Mouse (Mus musculus) mouse embryonic stem cell (cell line): Measurements from ENCODE around the gene Slc36a4.

Experiments
- in situ Hi-C, 2 experiments: fragments of 300-500 bp; cut with MboI; formaldehyde crosslinking; loops; 1 replicate in 1 of 2; 3 replicates in 1 of 2; pipeline ENCODE4 v1.14.3; 2019 to 2020; ENCODE audit warnings: low sequenced_read_pairs in 2 of 2, low pct_unique_long_range_greater_than_20kb in 1 of 2, mixed read lengths in 1 of 2; ENCODE audit not compliant: unreplicated experiment in 1 of 2

The Slc36a4 gene

DNA sequence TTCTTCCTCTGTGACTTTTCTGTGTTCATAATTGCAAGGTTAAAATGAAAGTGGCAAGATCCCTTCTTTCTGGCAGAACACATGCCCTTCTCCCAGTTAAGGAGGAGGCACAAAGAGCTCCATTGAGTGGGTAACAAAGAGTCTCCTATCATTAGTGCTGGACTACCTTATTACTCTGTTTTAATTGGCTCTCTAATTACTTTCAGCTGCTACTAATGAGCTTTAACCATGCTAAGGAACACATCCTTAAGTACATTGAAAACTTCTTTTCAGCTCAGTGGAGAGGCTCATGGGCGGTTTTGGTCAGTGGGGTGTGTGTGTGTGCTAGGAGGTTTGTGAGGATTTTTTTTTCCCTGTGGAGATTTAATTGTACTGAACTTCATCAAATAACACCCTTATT is 65.4 kb downstream of the Slc36a4 start:
- in situ Hi-C loops, result no loop called here

DNA sequence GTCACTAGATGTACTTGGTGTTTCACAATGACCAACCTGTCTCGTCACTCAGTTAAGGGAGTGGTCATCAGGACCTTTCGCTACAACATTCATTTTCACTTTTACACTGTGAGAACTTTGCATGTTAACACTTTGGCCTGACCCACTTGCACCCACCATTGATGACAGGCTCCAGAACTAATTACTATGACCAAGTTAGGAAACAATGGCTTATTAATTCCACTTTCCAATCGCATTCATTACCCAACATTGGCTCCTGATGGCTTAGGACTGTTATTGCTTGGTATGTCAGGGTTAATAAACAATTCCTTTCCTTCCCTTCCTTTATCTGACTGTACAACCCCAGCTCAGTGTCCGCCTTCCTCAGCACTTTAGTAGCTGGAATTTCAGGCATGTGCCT is 72.4 kb downstream of the Slc36a4 start:
- in situ Hi-C loops, result no loop called here

DNA sequence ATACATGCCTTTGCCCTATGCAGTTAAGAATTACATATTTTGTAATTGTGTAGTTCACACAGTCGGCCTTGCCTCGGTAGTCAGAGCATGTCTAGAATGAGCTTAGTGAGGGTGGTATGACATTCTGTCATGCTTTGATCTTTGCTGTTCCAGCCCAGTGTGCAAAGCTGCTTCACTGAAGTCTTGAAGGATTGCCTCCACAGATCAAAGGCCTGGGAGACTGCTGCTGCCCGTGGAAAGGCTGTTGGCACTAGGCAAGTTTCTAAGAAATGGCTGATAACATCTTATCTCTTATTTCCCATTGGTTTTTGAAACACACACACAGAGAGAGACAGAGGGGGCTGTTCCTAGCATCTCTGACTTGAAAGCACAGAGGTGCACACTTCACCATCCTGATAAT is 76.7 kb downstream of the Slc36a4 start:
- in situ Hi-C loops, result no loop called here

DNA sequence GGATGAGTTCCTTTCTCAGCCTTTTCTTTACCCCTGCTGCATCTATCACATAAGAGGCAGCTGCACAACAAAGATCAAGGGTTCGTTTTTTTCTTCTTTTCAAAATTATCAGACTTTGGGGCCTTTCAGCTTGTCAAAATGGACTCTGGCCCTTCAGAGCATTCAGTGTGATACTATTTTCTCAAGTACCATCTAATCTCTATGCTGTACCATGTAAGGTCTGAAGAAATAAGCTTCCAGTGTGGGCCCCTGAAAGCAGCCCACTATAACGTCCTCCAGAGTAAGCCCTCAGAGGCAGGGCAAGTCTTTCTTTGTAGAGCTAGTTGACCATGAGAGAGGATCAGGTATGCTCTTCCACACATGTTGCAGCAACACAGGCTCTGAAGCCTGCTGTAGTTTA is 77.1 kb downstream of the Slc36a4 start:
- in situ Hi-C loops, result no loop called here

DNA sequence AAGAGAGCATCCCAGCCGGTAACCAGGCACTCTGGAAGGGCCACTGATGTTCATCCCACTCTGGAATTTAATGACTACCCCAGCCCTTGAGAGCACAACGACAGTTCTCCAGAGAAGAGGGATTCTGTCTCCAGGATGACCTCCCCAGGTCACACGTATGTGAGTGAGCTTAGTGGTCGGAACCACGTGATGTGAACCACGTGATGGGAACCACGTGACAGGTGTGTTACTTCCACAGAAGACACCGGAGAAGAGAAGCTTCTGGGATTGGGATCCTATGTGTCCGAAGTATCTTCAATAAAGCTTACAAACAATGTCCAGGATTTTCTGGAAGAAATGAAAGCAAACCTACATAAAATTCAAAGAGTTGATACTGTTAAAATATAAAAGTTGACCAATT is 82.5 kb downstream of the Slc36a4 start:
- in situ Hi-C loops, result no loop called here
